Mouse (Mus musculus): ENCODE measurements around the gene Nos1ap. TPM values are rescaled to one million over a fixed set of nuclear protein-coding genes. Genes with fewer than 3 reads are reported as not detected.

The Nos1ap gene
- polyA plus RNA-seq, 1 experiment: 9.4 TPM

DNA sequence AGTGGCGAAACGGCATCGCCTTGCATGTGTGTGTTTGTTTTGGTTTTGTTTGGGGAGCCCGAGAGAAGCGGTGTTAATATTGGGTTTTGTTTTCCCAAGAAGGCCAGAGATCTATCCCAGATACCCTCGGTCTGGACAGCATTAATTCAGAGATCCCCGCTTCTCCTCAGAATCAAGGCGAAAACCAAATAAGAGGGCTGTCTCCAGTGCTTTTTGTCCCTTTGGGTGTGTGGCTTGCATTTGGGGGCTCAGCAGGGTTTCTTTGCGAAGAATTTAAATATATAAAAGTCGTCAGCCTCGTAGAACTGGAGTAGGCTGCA is 340 bp upstream of the Nos1ap start:
- WGBS: 5% methylated on average over 11 of the region's 11 CpGs

DNA sequence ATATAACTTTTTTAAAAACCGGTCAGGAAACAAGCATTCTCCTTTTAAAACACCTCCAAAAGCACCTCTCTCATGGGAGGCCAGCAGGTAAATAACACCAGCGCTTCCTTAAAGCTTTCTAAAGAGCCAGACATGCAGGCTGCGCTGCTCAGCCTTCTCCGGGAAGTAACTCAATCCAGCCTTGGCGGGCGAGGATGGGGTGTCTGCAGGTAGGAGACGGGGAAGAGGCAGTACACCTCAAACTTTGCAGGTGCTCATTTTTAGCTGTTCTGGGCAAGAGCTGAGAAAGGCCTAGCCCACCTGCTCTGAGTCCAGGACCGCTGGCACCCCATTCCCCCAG is 812 bp downstream of the Nos1ap start:
- no peak for DNase-seq (ENCODE audit: low read depth, low spot score)

More for the DNA sequence above, 340 bp upstream of the Nos1ap start:
- no peak for DNase-seq (ENCODE audit: low read depth, low spot score)

DNA sequence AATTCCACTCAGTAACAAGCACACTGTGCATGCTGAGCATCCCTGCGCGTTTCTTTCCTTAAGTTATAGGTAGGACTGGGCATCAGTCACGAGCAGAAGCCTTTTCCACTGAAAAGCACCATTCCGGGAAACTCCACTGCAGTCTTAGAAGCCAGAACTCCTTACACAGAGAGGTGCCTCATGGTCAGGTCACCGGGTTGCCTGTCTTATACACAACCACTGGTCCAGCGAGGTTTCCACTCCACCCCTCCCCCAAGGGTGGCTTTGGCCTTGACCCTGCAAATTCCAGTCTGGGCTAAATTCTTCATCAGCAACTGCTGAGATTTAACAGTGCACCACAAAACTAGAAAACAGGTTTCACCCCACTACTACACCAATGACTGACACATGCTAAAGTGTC is 1.3 kb downstream of the Nos1ap start:
- DNase-seq (ENCODE audit: low read depth, low spot score): no peak
- 59% methylated on average over 6 of the region's 6 CpGs for WGBS

More for the DNA sequence above, 812 bp downstream of the Nos1ap start:
- WGBS: 10% methylated on average over 8 of the region's 8 CpGs

DNA sequence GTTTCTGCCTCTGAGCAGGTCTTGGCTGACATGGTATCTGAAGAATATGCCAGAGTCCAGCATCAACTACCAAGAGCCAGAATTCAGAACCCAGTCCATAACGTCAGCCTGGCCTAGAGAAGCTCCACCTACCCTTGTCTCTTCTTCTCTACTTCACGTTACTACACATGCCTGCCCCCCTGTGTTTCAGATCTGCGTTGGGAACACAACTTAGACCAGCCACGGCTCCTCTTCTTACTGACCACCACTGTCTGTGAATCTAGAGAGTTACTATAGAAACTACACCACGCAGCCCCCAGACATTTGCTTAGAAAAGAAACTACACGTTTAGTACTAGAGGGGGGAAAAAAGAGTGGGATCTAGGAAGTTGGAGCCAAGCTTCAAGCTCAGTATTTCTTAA is 2.9 kb downstream of the Nos1ap start:
- no peak for DNase-seq (ENCODE audit: low read depth, low spot score)
- 92% methylated on average over 6 of the region's 6 CpGs for WGBS

DNA sequence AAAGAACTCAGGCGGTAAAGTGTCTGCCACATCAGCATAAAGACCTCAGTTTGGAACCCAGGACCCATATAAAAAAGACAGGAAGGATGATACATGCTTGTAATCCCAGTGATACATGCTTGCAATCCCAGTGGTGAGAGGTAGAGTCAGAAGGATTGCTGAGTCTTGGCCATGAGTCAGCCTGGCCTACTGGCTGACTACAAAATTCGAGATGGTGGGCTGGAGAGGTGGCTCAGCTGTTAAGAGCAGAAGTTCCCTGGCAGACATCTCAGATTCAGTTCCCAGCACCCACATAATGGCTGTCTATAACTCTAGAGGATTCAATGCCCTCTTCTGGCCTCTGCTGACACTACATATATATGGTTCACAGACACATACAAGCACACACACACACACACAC is 5.7 kb downstream of the Nos1ap start:
- DNase-seq (ENCODE audit: low read depth, low spot score): no peak
- WGBS: 85% methylated on average over 2 of the region's 2 CpGs

DNA sequence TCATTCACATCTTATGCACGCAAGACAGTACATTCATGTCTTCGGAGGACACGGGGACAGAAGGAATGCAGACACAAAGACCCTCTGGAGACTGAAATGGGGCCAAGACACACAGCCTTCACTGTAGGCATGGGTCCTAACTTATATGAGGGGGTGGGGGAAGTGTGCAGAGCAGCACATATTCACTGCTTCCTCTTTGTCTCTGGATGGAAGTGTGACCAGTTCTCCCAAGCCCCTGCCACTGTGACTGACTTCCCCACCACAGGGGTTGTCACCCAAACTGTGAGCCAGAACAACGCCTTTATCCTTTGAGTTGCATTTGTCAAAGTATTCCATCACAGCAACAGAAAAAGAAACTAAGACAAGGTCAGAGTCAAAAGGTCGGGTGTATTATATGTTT is 7.3 kb downstream of the Nos1ap start:
- DNase-seq (ENCODE audit: low read depth, low spot score): no peak
- 89% methylated on average over 5 of the region's 5 CpGs for WGBS

DNA sequence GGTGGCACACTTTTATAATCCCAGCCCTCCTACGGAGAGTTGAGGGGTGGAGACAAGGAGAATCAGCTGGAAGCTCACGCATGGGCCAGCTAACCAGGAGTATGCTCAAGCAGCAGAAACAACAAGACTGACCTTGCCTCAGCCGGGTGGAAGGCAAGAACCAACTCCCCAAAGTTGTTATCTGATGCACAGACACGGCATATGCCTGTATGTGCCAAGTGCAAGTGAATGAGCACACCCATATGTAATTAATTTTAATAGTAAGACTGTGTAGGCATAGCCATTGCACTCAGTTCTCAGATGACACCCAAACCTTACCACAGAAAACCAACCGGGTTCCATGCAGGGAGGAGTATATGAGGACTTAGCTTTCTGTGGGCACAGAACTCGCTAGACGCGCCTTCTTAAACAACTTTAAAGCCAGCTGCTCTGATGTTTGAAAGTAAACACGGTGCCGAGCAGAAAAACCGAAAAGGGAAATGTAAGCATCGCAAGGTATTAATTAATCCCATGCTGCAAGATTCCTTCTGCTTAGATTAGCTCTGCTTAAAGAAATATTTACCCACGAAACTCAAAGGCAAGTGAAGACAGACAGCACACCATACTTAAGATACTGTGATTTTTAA is 9.1 kb downstream of the Nos1ap start:
- DNase-seq (ENCODE audit: low read depth, low spot score): no peak
- 26% methylated on average over 13 of the region's 13 CpGs for WGBS

DNA sequence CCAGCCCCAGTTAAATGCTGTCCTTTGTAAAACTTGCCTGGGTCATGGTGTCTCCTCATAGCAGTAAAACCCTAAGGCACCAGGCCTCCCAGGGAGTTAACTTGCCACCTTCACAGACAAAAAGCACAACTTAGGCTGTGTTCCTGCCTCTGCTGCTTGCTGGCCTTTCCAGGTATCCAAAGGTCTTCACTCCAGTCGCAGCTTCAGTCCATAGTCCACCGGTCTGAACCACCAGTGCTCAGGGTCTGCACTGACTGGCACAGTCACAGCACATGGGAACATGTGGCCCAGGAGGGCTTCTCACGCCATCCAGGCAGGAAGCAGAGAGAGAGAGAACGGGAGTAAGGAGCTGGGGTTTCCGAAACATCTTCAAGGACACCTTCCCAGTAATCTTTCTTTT is 10.2 kb downstream of the Nos1ap start:
- 92% methylated on average over 5 of the region's 5 CpGs for WGBS

DNA sequence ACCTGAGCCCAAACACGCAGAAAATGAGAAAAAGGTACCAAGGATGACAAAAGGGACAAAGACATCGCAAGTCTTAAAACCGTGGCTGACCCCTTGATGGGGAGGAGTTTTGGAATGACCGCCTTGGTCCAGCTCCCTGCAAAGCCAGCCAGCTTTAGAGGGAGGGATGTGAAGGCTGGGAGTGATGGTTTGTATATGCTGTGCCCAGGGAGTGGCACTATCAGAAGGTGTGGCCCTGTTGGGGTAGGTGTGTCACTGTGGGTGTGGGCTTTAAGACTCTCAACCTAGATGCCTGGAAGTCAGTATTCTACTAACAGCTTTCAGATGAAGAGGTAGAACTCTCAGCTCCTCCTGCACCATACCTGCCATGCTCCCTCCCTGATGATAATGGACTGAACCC is 10.6 kb downstream of the Nos1ap start:
- DNase-seq (ENCODE audit: low read depth, low spot score): no peak
- 94% methylated on average over 4 of the region's 4 CpGs for WGBS

More for the DNA sequence above, 10.2 kb downstream of the Nos1ap start:
- DNase-seq (ENCODE audit: low read depth, low spot score): no peak

DNA sequence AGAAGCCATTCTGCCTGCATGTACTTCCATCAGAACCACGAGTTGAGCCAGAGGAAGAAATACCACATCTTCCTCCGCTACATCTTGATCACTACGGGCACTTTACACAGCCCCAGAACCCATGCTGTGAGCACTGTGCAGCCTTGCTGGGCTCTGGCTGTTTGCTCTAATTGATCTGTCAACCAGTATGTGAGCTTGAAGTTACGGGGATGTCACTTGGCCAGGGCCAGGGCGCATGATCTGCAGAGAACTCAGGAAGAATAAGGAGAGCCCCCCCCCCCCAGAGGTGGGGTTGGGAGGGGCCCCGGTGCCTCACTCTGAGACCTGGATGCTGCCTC is 13.0 kb downstream of the Nos1ap start:
- 63% methylated on average over 6 of the region's 6 CpGs for WGBS
- no peak for DNase-seq (ENCODE audit: low read depth, low spot score)

DNA sequence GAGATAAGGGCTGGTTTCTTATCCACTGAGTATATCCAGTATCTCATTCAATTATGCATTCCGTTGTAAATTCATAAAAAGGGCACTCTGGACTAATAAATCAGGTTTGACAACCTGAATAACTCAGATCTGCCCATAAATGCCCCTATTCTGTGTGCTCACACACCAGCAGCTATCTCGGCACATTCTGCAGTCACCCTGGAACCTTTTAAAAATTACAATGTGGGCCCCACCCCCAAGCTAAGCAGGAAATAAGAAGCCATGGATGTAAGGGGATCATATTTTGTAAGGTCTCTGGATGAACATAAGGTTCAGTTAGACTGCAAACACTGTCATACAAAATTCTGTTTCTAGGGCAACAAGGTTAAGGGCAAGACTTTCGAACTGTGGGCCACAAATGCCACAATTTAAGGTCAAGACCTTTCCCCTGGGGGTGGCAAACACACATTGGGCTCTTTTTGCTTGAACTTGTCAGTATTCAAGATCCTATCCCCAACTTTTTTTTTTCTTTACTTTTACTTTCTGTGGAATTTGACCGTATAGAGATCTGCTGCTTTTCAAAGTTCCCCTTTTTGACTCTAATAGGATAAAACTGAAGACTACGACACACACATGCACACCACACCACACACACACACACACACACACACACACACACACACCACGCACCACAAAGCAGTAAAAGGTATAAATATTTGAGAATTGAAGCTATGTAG is 13.5 kb downstream of the Nos1ap start:
- DNase-seq (ENCODE audit: low read depth, low spot score): no peak
- WGBS: 37% methylated on average over 6 of the region's 6 CpGs

DNA sequence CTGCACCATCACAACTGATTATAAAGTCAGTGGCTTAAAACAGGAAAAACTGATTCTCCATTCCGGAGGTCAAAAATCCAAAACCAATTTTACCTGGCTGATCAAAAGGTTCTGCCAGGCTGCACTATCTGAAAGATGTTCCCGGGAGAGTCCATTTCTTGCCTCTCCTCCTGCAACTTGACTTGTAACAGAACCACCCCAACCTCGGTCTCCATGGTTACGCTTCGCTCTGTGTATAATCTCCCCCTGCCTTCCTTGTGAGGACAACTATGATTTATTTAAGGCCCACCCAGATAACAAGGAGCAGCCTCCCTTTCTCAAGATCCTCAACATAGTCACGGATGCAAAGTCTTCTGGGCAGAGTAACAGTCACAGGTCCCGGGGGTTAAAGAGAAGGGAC is 16.5 kb downstream of the Nos1ap start:
- 91% methylated on average over 7 of the region's 7 CpGs for WGBS
- no peak for DNase-seq (ENCODE audit: low read depth, low spot score)

DNA sequence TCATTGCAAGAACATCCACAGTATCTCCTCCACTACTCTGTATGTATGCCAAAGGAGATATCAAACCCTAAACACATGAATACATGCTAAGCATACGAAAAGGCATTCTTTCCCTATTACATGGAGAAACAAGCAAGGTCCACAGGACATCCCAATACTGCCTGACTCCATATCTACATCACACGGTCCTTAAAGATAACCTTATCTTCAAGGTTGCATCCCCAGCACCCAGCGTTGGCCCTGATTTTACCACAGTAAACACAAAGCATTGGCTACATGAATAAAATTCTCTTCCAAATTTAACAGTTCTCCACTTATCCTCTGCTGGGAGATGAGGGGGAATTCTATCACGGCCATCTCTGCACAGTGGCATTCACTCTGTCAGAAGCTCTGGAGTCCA is 22.7 kb downstream of the Nos1ap start:
- 93% methylated on average over 4 of the region's 4 CpGs for WGBS
- no peak for DNase-seq (ENCODE audit: low read depth, low spot score)

DNA sequence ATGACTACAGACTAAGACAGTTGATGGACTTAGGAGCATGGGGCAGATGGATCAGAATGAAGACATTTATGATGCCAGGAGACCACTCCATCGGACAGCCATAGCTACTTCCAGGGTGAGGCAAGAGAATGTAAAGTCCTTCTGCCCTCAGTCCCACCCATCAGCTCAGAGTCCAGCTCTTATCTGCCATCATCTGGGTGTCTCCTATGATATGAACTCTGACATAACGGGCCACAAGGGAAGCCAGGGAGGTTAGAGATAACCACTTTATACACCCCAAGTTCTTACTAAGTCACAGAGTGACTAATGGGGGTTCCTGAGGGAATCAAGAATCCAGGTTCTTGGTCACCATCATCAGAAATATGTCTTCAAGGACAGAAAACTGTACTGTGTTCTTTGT is 23.1 kb downstream of the Nos1ap start:
- no peak for DNase-seq (ENCODE audit: low read depth, low spot score)
- WGBS: 48% methylated on average over 2 of the region's 2 CpGs

DNA sequence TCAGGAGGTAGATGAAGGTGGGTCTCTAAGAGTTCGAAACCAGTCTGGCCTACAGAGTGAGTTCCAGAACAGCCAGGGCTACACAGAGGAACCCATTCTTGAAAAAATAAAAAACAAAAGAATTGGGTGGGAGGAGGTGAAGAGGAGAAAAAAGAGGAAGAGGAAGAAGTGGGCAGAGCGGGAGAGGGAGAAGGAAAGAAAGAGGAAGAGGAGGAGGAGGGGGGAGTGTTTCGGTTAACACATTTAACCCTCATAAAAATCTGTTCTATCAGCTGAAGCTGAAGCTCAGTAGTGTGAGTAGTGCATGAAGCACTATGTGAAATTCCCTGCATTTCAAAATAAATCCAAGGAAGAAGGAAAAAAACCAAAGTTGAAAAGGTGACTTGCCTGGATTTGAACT is 24.7 kb downstream of the Nos1ap start:
- 91% methylated on average over 3 of the region's 3 CpGs for WGBS
- DNase-seq (ENCODE audit: low read depth, low spot score): no peak

DNA sequence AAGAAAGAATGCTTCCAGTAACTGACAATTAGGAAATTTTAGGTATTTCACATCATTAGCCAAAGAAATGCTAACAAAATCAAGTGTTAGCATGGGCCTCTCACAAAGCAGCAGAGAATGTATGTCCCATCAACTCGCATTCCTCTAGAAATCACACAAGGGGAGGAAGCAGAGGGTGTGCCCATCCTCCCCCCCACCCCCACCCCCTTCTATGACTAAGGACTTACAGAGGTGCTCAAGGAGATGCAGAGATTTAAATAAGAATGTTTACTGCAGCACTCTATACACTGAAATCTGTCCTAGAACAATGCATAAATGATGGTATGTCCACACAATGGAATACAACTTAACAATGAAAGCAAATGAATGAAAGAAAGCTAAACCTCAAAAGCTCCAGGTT is 27.2 kb downstream of the Nos1ap start:
- no peak for DNase-seq (ENCODE audit: low read depth, low spot score)
- WGBS: 82% methylated on average over 1 of the region's 1 CpGs

DNA sequence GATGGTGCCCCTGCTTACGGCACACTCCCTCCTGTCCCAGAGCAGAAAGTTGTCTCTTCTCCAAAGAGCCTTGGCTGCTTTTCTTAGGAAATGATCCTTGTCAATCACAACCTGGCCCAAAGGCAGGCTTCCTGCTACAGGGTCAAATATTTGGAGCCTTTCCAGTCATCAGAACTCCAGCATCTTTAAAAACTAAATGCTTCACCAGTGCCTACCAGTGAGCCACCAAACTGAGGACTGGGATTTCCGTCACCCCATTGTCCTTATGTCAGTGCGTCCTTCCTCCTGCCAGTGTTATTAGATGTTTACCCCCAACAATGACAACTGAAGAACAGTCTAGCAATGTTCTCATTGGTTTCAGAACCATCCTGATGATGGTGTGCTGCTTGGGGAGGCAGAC is 28.9 kb downstream of the Nos1ap start:
- DNase-seq (ENCODE audit: low read depth, low spot score): no peak
- WGBS: 89% methylated on average over 3 of the region's 3 CpGs

DNA sequence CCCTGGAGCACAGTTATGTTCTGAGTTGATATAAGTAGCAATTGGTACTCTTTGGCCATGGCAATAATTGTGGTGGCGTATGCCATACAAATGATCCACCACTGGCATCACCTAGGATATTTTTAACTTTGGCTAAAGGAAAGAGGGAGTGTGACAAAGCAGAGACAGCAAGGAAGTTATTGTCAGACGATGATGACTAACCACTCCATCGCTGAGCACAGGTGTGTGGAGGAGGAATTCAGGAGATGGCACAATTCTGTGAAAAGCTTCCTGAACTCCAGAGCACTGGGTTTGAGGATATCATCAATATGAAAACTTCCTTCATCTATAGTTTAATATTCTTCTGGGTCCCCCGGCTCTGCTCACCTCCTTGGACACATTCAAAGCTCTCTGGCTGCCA is 31.7 kb downstream of the Nos1ap start:
- WGBS: 88% methylated on average over 4 of the region's 4 CpGs
- DNase-seq (ENCODE audit: low read depth, low spot score): no peak

DNA sequence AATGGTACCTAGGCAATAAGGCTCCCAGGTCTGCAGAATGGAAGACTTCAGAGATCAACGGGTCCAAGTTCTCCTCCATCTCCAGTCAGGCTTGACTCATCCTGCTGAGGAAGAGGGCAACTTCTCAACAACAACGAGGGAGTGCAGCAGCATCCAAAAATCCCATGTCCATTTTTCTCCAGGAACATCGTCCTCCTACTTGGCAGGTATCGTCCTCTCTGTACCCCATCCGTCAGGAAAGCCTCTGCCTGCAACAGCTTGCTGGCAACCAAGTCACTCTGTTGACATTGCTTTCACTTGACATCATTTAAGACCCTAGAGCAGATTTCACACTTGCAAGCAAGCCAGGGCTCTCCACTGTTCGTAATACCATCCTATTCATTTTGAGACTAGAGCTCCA is 33.0 kb downstream of the Nos1ap start:
- no peak for DNase-seq (ENCODE audit: low read depth, low spot score)
- WGBS: 84% methylated on average over 6 of the region's 6 CpGs

DNA sequence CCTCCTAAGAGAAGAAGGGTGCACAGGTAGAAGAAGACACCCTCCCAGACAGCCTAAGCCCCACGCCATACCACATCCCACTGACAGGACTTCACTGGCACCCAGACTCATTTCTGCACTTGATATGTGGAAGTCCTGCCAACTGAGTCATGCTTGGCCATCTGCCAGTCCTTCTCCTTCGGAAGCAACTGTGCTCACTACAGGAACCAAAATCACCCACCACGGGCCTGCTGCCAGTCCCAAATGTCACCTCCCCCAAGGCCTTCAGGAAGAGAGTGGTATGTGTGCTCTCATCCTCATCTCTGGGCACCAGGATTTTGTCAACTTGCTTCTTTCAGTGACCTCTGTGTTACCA is 34.7 kb downstream of the Nos1ap start:
- 19% methylated on average over 3 of the region's 3 CpGs for WGBS
- peak; percentile 35 for DNase-seq (ENCODE audit: low read depth, low spot score)

DNA sequence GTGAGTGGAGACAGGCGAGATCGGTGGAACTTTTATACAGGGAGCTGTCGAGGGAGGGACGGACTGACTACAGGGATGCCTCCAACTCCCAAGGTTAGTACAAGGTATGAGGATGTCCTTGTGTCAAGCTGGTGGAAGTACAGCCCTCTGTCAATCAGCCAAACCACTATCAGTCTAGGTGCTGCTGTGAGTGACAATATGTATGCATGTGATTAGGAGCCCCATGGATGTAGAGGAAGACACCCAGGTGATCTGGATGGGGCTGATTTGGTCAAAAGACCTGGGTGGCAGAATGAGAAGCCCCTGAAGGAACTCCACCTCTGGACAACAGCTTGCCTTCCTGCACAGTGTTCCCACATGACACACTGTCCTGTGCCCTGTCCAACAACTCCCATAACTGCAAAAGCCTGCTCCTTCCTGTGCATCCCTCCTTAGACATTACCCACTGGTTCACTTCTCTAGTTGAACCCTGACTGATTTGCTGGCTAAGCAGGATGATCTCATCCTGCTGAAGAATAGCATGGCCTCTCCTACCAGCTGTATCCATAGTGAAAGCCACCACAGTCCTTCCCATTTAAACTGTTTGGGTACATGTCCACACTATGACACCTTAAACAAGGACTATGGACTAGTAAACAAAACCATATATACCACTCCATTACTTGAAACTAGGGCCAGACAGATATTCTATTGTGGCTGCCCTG is 35.3 kb downstream of the Nos1ap start:
- 96% methylated on average over 4 of the region's 4 CpGs for WGBS
- DNase-seq (ENCODE audit: low read depth, low spot score): no peak

Data from large intestine, adult 2 months (tissue).